11 mouse cellular contexts compared by ENCODE assay signal in genomic region chr8:126601325-126601724, GRCm38 (mm10). TPM values are rescaled to one million over a fixed set of nuclear protein-coding genes. Genes with fewer than 3 reads are reported as not detected.
DNase-seq lines count a peak whose midpoint lies in the region; ATAC-seq lines count a peak whose summit lies in the region.
"Had no signal": no experiment of that assay in that cellular context is flagged by ENCODE, and none has a peak within 500 bp of the region (broad histone marks: within the 10 kb centered on the region; RNA-seq: fewer than 3 reads in every experiment).

No protein-coding gene starts in this region.

- no peak for ATAC-seq in lung, embryonic 16.5 days (ENCODE audit: low read depth)
- 0 out of 2 replicates have a peak, but pooled peaks have one; percentile 25 for ATAC-seq in forebrain, embryonic 13.5 days
- peak; percentile 51 for ATAC-seq in neutrophil, adult 5-6 weeks (ENCODE audit: extremely low read depth, insufficient number of reproducible peaks, low FRiP score, poor library complexity, severe bottlenecking)

- DNase-seq in heart, embryonic 10.5 days (ENCODE audit: low spot score), result no peak
- DNase-seq in heart, adult 18-20 months, result no peak
- DNase-seq in lung, postnatal 4 days, result no peak
- DNase-seq in ovary, postnatal 10 days (ENCODE audit: low spot score), result no peak
- DNase-seq in urinary bladder, adult 18-20 months (ENCODE audit: low spot score in 2 of 2), result no peak
- DNase-seq: adrenal gland, adult 2 months; cerebellum, postnatal 25 days; gastrocnemius, postnatal 14 days had no signal

- H3K27ac ChIP-seq in heart, embryonic 10.5 days, result peak overlapping the region; percentile 49
- peak overlapping the region; percentile 80 for H3K27ac ChIP-seq in lung, embryonic 16.5 days (ENCODE audit: low read length)
- H3K27ac ChIP-seq in forebrain, embryonic 13.5 days, result peak overlapping the region; percentile 57; the same call in 1 of the 2 replicates

- H3K4me3 ChIP-seq in heart, embryonic 10.5 days, result no peak overlapping the region
- no peak overlapping the region for H3K4me3 ChIP-seq in lung, embryonic 16.5 days (ENCODE audit: low read length)
- no peak overlapping the region for H3K4me3 ChIP-seq in forebrain, embryonic 13.5 days

- no peaks in the 10 kb centered on the region for H3K36me3 ChIP-seq in heart, embryonic 10.5 days
- H3K36me3 ChIP-seq in lung, embryonic 16.5 days (ENCODE audit: control insufficient read depth, insufficient read depth, low read length), result no peaks in the 10 kb centered on the region
- no peaks in the 10 kb centered on the region for H3K36me3 ChIP-seq in forebrain, embryonic 13.5 days (ENCODE audit: poor library complexity, severe bottlenecking)

- peaks cover 56% of the 10 kb centered on the region for H3K4me1 ChIP-seq in heart, embryonic 10.5 days
- peaks cover 57% of the 10 kb centered on the region for H3K4me1 ChIP-seq in lung, embryonic 16.5 days (replicated peaks; ENCODE audit: control insufficient read depth, insufficient read depth, low read length)
- peaks cover 59% of the 10 kb centered on the region for H3K4me1 ChIP-seq in forebrain, embryonic 13.5 days

- no peak overlapping the region for H3K4me2 ChIP-seq in lung, embryonic 16.5 days (ENCODE audit: low read depth, low read length)
- H3K4me2 ChIP-seq in forebrain, embryonic 13.5 days, result peak overlapping the region; percentile 6; the same call in 1 of the 2 replicates

- no peaks in the 10 kb centered on the region for H3K27me3 ChIP-seq in heart, embryonic 10.5 days (ENCODE audit: insufficient read depth, poor library complexity, severe bottlenecking)
- H3K27me3 ChIP-seq in lung, embryonic 16.5 days (ENCODE audit: control insufficient read depth, insufficient read depth, low read depth, low read length), result no peaks in the 10 kb centered on the region
- no peaks in the 10 kb centered on the region for H3K27me3 ChIP-seq in forebrain, embryonic 13.5 days

- peak overlapping the region; percentile 39 for H3K9ac ChIP-seq in lung, embryonic 16.5 days (ENCODE audit: low read length)
- no peak overlapping the region for H3K9ac ChIP-seq in forebrain, embryonic 13.5 days

- WGBS in heart, embryonic 10.5 days, result 27% methylated on average over 5 of the region's 5 CpGs
- 25% methylated on average over 5 of the region's 5 CpGs for WGBS in lung, embryonic 16.5 days
- 13% methylated on average over 5 of the region's 5 CpGs for WGBS in forebrain, embryonic 13.5 days

- H3K9me3 ChIP-seq in heart, embryonic 10.5 days, result no peaks in the 10 kb centered on the region
- H3K9me3 ChIP-seq in lung, embryonic 16.5 days (ENCODE audit: control insufficient read depth, low read length), result no peaks in the 10 kb centered on the region
- no peaks in the 10 kb centered on the region for H3K9me3 ChIP-seq in forebrain, embryonic 13.5 days (replicated peaks)

RNA-seq across cellular contexts. Expression of gene Irf2bp2, which starts 7.5 kb away (rescaled TPM):
- 4.6 and 6.5 TPM in 2 replicates for polyA plus RNA-seq in heart, embryonic 10.5 days (2016; fragmentation: Nextera tagmentation; extraction: Ambion mirVana)
- total RNA-seq in heart, adult 18-20 months (2021), result 100 to 1,000 TPM; 101 to 128 TPM
- polyA plus RNA-seq in lung, embryonic 16.5 days (2015; fragmentation: Nextera tagmentation; extraction: Ambion mirVana), result 11.7 and 12.8 TPM in 2 replicates
- 8.1 and 8.3 TPM in 2 replicates for polyA plus RNA-seq in forebrain, embryonic 13.5 days (2015; fragmentation: Nextera tagmentation; extraction: Ambion mirVana)
- total RNA-seq in neutrophil, adult 5-6 weeks (2017), result 65.3 and 69.0 TPM in 2 replicates
